ENCODE assay signal across 19 mouse cellular contexts in genomic region chr1:188030116-188030515, GRCm38 (mm10).
DNase-seq lines count a peak whose midpoint lies in the region; ATAC-seq and TF ChIP-seq lines count a peak whose summit lies in the region.
"Had no signal": no experiment of that assay in that cellular context is flagged by ENCODE, and none has a peak within 500 bp of the region (broad histone marks: within the 10 kb centered on the region; RNA-seq: fewer than 3 reads in every experiment).

No protein-coding gene starts in this region.

- WGBS in hindbrain, postnatal 0 days, result 42% methylated on average over 10 of the region's 10 CpGs
- 43% methylated on average over 10 of the region's 10 CpGs for whole genome bisulfite sequencing in hindbrain, embryonic 12.5 days

- H3K4me3 ChIP-seq in hindbrain, postnatal 0 days (ENCODE audit: low read length), result no peak overlapping the region
- H3K4me3 ChIP-seq in hindbrain, embryonic 12.5 days, result no peak overlapping the region
- H3K4me3 ChIP-seq: embryonic facial prominence, embryonic 12.5 days; heart, embryonic 13.5 days had no signal

- no peaks in the 10 kb centered on the region for H3K4me1 ChIP-seq in hindbrain, postnatal 0 days (ENCODE audit: insufficient read depth, low read length)
- peaks cover 8% of the 10 kb centered on the region; the same call in 1 of the 2 replicates for H3K4me1 ChIP-seq in hindbrain, embryonic 12.5 days
- H3K4me1 ChIP-seq: embryonic facial prominence, embryonic 12.5 days had no signal

- H3K27ac ChIP-seq in hindbrain, postnatal 0 days, result no peak overlapping the region
- no peak overlapping the region for H3K27ac ChIP-seq in hindbrain, embryonic 12.5 days
- H3K27ac ChIP-seq: embryonic facial prominence, embryonic 12.5 days; heart, embryonic 13.5 days; hindbrain, embryonic 14.5 days had no signal

- ATAC-seq in hindbrain, postnatal 0 days, result no peak
- ATAC-seq in hindbrain, embryonic 12.5 days (ENCODE audit: low FRiP score), result no peak
- ATAC-seq: activated CD4-positive, CD25-positive, alpha-beta regulatory T cell, adult 4 months; forebrain, postnatal 0 days; intestine, embryonic 16.5 days; Patski had no signal

- no peak overlapping the region for H3K4me2 ChIP-seq in hindbrain, postnatal 0 days (ENCODE audit: low read depth, low read length)
- no peak overlapping the region for H3K4me2 ChIP-seq in hindbrain, embryonic 12.5 days (replicated peaks)
- H3K4me2 ChIP-seq: embryonic facial prominence, embryonic 12.5 days; heart, embryonic 13.5 days; hindbrain, embryonic 14.5 days had no signal

- no peaks in the 10 kb centered on the region for H3K9me3 ChIP-seq in hindbrain, postnatal 0 days (ENCODE audit: low read length)
- no peaks in the 10 kb centered on the region for H3K9me3 ChIP-seq in hindbrain, embryonic 12.5 days (replicated peaks)
- H3K9me3 ChIP-seq: embryonic facial prominence, embryonic 12.5 days; heart, embryonic 13.5 days had no signal

- TF ChIP-seq CTCF in hindbrain, postnatal 0 days (IDR thresholded peaks at IDR 0.05; ENCODE audit: low read depth), result no peak
- no peak for TF ChIP-seq CTCF in brain, embryonic 14.5 days (IDR thresholded peaks at IDR 0.05; ENCODE audit: borderline replicate concordance, extremely low read depth, insufficient read depth, insufficient read length)

- no peaks in the 10 kb centered on the region for H3K27me3 ChIP-seq in hindbrain, postnatal 0 days (ENCODE audit: insufficient read depth, low read length)
- H3K27me3 ChIP-seq in hindbrain, embryonic 12.5 days, result no peaks in the 10 kb centered on the region
- H3K27me3 ChIP-seq: CH12.LX; embryonic facial prominence, embryonic 12.5 days; heart, embryonic 13.5 days; Patski had no signal

- DNase-seq in cerebellum, postnatal 25 days, result peak; percentile 25 to 37
- DNase-seq in cerebellum, adult 9-10 months, result no peak
- DNase-seq in hindbrain, postnatal 0 days (ENCODE audit: low spot score), result peak; percentile 39
- DNase-seq in brain, embryonic 14.5 days (ENCODE audit: low read depth), result peak; percentile 77
- peak; percentile 32 for DNase-seq in retina, embryonic 14.5 days (ENCODE audit: low spot score)
- no peak for DNase-seq in left cerebral cortex, adult 11 months (ENCODE audit: low spot score)
- DNase-seq: adrenal gland, postnatal 14 days; cerebellum, adult 8-10 months; forebrain, postnatal 0 days; gastrocnemius, postnatal 14 days; heart, postnatal 36 days had no signal

- TF ChIP-seq POLR2A in brain, embryonic 14.5 days (IDR thresholded peaks at IDR 0.05; ENCODE audit: borderline replicate concordance, extremely low read depth, insufficient read depth, insufficient read length, poor library complexity, severe bottlenecking), result no peak

- H3K9ac ChIP-seq in hindbrain, postnatal 0 days (replicated peaks; ENCODE audit: low read length), result no peak overlapping the region
- no peak overlapping the region for H3K9ac ChIP-seq in hindbrain, embryonic 12.5 days
- H3K9ac ChIP-seq: embryonic facial prominence, embryonic 12.5 days; forebrain, postnatal 0 days; heart, embryonic 13.5 days had no signal

- H3K36me3 ChIP-seq in hindbrain, postnatal 0 days (ENCODE audit: insufficient read depth, low read length), result no peaks in the 10 kb centered on the region
- no peaks in the 10 kb centered on the region for H3K36me3 ChIP-seq in hindbrain, embryonic 12.5 days
- H3K36me3 ChIP-seq: embryonic facial prominence, embryonic 12.5 days; heart, embryonic 13.5 days had no signal

Comparison
In these comparisons a context has a peak if more than half of its experiments do, and no peak if none do; other contexts are left out.
1. DNase-seq: peak in cerebellum, postnatal 25 days (2 of 2), hindbrain, postnatal 0 days (single experiment), brain, embryonic 14.5 days (single experiment) and retina, embryonic 14.5 days (single experiment); none in cerebellum, adult 9-10 months (single experiment) and left cerebral cortex, adult 11 months (single experiment).